ENCODE assay signal across 22 mouse cellular contexts in the genomic region with DNA sequence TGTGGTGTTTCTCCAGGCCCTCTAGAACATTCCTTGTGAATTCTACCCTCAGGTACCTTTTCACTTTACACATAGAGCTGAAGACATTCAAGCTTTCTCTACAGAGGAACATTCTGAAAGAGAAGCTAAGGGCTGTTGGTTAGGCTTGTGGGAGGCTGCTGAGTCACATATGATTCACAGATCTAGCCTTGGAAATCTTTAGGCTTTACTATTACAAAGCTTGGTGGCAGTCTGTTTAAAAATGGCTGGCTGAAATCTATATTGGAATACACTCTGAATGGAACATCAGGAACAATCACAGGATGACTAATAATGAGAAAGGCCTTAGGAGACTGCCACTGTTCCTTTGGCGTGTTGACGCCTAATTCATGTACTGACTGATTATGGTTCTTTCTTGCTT.
DNase-seq lines count a peak whose midpoint lies in the region; ATAC-seq and TF ChIP-seq lines count a peak whose summit lies in the region.
"Had no signal": no experiment of that assay in that cellular context is flagged by ENCODE, and none has a peak within 500 bp of the region (broad histone marks: within the 10 kb centered on the region; RNA-seq: fewer than 3 reads in every experiment).

No protein-coding gene starts in this region.

- no peak overlapping the region for H3K4me3 ChIP-seq in left cerebral cortex, adult 2 months
- H3K4me3 ChIP-seq in neural tube, embryonic 15.5 days (replicated peaks), result no peak overlapping the region
- H3K4me3 ChIP-seq: embryonic facial prominence, embryonic 10.5 days; erythroblast, embryonic 14.5 days; heart, embryonic 10.5 days; neural tube, embryonic 13.5 days had no signal

- H3K9me3 ChIP-seq in neural tube, embryonic 15.5 days (replicated peaks), result no peaks in the 10 kb centered on the region
- H3K9me3 ChIP-seq: embryonic facial prominence, embryonic 10.5 days; heart, embryonic 10.5 days; neural tube, embryonic 13.5 days had no signal

- DNase-seq in frontal cortex, adult 2 months (ENCODE audit: extremely low spot score in 1 of 2, low spot score in 1 of 2), result peak; percentile 51 to 77
- DNase-seq in frontal cortex, postnatal 10 days (ENCODE audit: low spot score in 2 of 2), result no peak
- DNase-seq in left cerebral cortex, adult 2 months (ENCODE audit: extremely low spot score in 1 of 2, low spot score in 2 of 2), result peak in 1 of 2 experiments; percentile 16
- no peak for DNase-seq in left cerebral cortex, postnatal 36 days (ENCODE audit: low spot score in 2 of 2)
- DNase-seq in Muller cell, postnatal 12 days (ENCODE audit: inconsistent ontology term), result peak; percentile 42
- peak; percentile 31 to 89 for DNase-seq in left cerebral cortex, postnatal 25 days (ENCODE audit: low spot score in 2 of 2)
- no peak for DNase-seq in ovary, postnatal 36 days (ENCODE audit: low spot score)
- DNase-seq: heart, postnatal 14 days; kidney, adult 18-20 months; kidney, postnatal 36 days; liver; liver, postnatal 0 days; lung, postnatal 14 days; retina, postnatal 1 day; thymus, postnatal 36 days had no signal

- no peak overlapping the region for H3K4me2 ChIP-seq in neural tube, embryonic 15.5 days
- H3K4me2 ChIP-seq: neural tube, embryonic 13.5 days had no signal

- ATAC-seq in neural tube, embryonic 15.5 days (ENCODE audit: low FRiP score), result no peak
- ATAC-seq: forebrain, embryonic 16.5 days; hindbrain, postnatal 0 days; liver, postnatal 0 days had no signal

- H3K27ac ChIP-seq in left cerebral cortex, adult 2 months, result peak overlapping the region; percentile 8; the same call in 1 of the 2 replicates
- H3K27ac ChIP-seq in neural tube, embryonic 15.5 days (replicated peaks), result no peak overlapping the region
- H3K27ac ChIP-seq: embryonic facial prominence, embryonic 10.5 days; heart, embryonic 10.5 days; hindbrain, postnatal 0 days; neural tube, embryonic 13.5 days had no signal

- TF ChIP-seq CTCF in left cerebral cortex, adult 2 months (IDR thresholded peaks at IDR 0.05), result no peak

- intact Hi-C loops in left cerebral cortex, adult 2 months (cut with DNase I), result no loop called here
- intact Hi-C loops in left cerebral cortex, postnatal 36 days (cut with DNase I), result no loop called here
- intact Hi-C loops in left cerebral cortex, postnatal 25 days (cut with DNase I), result loop anchor here (5.0 to 10.0 kb wide), 2 partner anchors 64 to 166 kb away; no protein-coding TSS in a partner anchor

- peaks cover 24% of the 10 kb centered on the region for H3K4me1 ChIP-seq in neural tube, embryonic 15.5 days
- H3K4me1 ChIP-seq: heart, embryonic 10.5 days had no signal

- H3K27me3 ChIP-seq in neural tube, embryonic 15.5 days (replicated peaks), result peaks cover 16% of the 10 kb centered on the region

- no peaks in the 10 kb centered on the region for H3K36me3 ChIP-seq in neural tube, embryonic 15.5 days
- H3K36me3 ChIP-seq: embryonic facial prominence, embryonic 10.5 days; heart, embryonic 10.5 days; neural tube, embryonic 13.5 days had no signal

- H3K9ac ChIP-seq in neural tube, embryonic 15.5 days (replicated peaks), result no peak overlapping the region
- H3K9ac ChIP-seq: liver, postnatal 0 days; neural tube, embryonic 13.5 days had no signal

- 65% methylated on average over 2 of the region's 2 CpGs for WGBS in neural tube, embryonic 15.5 days

Comparison
In these comparisons a context has a peak if more than half of its experiments do, and no peak if none do; other contexts are left out.
1. DNase-seq: peak in frontal cortex, adult 2 months (2 of 2), Muller cell, postnatal 12 days (single experiment) and left cerebral cortex, postnatal 25 days (2 of 2); none in frontal cortex, postnatal 10 days (0 of 2), left cerebral cortex, postnatal 36 days (0 of 2) and ovary, postnatal 36 days (single experiment).